Mouse (Mus musculus) CD4-positive, CD25-positive, alpha-beta regulatory T cell, adult 4 months (primary cell): ENCODE results near the gene Rab8a. TPM values are rescaled to one million over a fixed set of nuclear protein-coding genes. Genes with fewer than 3 reads are reported as not detected.
A peak's percentile ranks its signal among the peaks of the same experiment; 100 is the strongest.

ENCODE experiments used
- ATAC-seq: one replicate; pipeline ENCODE4 v1.8.0; 2017
- polyA plus RNA-seq, 2 experiments: library from polyadenylated mRNA; unstranded; fragments of 100-300 nt; shearing (Covaris generic); gene quantifications; one replicate each; pipeline ENCODE4 v1.2.1; 2017

Gene Rab8a
- polyA plus RNA-seq, 2 experiments from 2014 or later = 189 to 208 TPM

DNA sequence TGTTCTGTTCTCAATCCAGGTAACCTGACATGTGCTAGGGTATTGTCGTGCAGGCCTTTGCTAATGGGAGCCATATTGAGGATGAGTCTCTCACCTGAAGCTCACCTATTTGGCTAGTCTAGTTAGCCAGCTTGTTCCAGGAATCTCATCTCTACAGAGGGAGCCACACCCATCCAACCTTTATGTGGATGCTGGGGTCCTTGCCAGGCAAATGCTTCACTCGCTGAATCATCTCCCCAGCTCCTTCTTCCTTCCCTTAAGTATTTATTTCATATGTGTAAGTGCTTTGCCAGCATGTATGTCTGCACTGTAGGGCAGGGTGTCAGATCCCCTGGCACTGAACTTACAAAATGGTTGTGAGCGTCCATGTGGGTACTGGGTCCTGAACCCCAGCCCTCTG is 14.4 kb upstream of the Rab8a start:
- ATAC-seq = no peak

DNA sequence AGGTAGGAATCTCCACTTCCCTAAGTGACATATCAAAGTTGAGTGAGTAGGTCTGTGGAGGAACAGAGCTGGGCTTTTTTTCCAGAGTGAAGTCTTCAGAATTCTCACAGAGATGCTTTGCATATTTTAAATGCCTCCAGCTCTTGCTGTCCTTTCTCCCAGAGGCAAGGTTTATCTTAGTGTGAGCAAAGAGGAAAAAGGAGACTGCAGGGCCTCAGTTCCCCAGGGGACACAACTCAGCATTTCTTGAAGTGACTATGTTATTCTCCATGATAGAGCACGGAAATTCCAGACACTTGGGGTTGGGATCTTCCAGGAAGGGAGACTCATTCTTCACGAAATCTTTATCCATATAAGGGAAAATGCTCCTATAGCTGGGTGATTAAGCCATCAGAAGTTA is 13.7 kb upstream of the Rab8a start:
- no peak for ATAC-seq

DNA sequence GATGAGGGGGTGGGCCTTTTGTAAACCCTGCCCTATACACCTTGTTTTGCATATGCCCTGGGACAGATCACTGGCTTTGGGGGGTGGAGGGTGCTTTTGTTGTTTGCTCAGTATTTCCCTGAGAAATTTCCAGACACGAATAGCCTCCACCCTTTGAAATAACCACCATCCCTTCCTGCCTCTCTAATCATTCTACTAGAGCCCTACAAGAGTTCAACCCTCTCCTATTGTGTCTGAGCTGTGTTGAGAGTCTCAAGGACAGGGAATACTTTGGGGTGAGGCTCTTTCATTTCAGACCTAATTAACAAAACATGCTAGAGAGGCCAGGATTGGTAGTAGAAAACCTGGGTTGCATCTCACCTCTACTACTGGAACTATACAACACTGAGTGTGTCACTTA is 11.9 kb upstream of the Rab8a start:
- no peak for ATAC-seq

DNA sequence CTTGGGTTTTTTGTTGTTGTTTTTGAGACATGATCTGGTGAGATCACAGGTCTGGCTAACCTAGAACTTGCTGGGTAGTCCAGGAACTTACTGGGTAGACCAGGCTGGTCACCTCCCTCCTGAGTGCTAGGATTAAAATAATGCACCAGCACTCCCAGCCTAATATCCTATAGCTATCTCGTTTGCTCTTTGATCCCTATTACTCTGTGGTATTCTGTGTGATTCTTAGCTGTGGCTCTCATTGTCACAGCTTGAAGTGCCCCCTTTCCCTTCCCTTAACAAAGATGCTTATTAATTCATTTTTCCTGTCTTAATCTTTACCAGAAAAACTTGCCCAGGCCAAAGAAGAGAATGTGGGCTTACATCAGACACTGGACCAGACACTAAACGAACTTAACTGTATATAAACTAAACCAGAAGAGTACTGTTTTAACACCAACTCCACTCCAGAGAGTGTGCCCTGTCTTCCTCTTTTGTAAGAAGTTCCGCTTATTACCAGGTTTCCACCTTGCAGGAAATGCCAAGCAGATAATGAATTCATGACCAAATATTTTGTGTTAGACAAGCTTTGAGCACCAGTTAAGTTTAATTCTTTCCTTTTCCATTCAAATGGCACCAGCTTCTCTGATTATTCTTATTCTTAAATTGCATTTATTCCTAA is 9.5 kb upstream of the Rab8a start:
- no peak for ATAC-seq

DNA sequence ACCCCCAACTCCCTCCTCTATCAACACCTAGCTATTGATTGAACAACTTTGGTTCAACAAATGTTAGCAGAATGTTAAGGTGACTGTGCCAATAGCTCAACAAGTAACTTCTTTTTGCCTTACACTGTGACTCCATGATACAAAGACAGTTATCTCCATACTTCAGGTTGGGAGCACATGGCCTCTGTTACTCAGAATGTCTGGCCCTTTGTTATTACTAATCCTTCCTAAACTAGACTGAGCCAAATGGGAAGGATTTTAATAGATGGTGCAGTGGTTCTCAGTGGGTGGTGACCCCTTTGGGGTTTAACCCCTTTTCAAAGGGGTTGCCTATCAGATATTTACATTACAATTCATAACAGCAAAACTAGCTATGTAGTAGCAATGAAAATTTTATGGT is 7.6 kb upstream of the Rab8a start:
- ATAC-seq = no peak

DNA sequence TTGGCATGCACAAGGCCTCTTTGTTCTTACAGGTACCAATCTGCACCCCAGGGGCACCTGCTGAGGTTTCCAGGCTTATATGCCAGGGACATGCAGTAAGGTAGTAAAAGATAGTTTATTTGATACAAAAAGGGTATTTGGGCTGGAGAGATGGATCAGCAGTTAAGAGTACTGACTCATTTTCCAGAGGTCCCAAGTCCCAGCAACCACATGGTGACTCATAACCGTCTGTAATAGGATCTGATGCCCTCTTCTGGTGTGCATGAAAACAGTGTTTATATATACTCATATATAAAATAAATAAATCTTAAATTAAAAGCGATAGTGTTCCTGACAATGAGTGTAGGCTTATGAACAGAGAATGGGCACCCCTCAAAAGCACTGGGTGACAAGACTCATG is 2.9 kb upstream of the Rab8a start:
- ATAC-seq = no peak

DNA sequence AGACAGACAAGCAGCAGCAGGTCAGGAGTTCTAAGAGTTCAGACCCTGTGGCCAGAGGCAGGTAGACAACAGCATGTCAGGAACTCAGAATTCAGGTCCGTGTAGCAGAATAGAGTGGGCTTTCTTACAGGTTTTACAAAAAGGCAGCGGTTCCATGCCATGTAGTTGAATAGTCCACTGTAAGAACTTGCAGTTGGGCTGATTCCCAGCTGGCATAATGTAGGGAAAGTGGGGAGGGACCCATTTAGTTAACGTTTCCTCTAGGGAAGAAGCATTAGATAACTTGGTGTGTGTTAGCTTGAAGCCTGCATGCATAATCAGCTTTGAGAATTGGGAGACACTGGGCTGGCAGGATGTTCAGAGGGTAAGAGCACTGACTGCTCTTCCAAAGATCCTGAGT is 2.3 kb upstream of the Rab8a start:
- ATAC-seq = no peak

DNA sequence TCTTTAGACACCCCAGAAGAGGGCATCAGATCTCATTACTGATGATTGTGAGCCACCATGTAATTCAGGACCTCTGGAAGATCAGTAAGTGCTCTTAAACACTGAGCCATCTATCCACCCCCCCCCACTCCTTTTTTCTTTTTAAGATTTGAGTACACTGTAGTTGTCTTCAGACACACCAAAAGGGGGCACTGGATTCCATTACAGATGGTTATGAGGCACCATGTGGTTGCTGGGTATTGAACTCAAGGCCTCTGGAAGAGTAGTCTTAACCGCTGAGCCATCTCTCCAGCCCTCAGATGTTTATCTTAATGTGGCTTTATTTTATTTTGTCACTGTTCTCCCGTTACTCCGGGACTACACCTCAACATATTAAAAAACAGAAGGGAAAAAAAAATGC is 993 bp upstream of the Rab8a start:
- no peak for ATAC-seq

DNA sequence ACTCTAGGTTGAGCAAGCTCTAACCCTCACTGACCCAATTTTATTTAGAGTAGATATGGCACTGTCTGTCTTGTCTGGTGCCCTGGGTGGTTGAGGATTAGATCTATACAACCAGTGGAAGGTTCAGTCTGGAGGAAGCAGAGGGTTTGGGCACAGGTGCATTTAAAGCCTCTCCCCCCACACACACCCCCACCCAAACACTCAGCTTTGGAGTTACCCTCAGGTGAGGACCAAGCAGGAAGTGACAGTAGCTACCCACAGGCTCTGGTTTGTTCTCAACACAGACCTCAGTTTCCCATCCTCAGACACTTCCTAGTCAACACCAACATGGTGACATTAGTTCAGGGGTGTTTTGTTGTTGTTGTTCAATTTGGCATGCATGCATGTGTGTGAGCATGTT is 1.8 kb downstream of the Rab8a start:
- no peak for ATAC-seq

DNA sequence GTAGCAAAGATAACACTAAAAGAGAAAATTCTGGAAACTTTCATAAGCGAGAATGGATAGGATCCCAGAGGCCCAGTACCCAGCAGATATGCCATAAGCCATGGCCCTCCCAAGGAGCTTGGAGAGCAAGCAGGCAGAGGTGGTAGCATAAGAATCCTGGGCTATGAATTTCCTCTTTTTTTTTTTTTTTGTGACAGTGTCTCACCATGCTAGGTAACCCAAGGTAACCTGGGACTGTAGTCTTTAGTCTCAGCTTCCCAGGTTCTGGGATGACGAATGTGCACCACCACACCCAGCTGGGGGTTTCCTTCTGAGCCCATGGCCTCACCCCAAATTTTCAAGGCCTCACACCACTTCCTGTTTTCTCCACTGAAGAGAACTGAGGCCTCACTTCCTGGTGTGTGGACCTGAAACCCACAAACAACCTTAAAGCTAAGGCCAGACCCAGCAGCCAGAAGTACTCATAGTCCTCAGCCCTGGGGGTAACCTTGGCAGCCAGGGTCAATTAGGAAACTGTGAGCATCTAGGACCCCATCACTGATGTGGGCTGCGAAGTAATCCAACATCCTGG is 8.2 kb downstream of the Rab8a start:
- peak; percentile 94 for ATAC-seq

DNA sequence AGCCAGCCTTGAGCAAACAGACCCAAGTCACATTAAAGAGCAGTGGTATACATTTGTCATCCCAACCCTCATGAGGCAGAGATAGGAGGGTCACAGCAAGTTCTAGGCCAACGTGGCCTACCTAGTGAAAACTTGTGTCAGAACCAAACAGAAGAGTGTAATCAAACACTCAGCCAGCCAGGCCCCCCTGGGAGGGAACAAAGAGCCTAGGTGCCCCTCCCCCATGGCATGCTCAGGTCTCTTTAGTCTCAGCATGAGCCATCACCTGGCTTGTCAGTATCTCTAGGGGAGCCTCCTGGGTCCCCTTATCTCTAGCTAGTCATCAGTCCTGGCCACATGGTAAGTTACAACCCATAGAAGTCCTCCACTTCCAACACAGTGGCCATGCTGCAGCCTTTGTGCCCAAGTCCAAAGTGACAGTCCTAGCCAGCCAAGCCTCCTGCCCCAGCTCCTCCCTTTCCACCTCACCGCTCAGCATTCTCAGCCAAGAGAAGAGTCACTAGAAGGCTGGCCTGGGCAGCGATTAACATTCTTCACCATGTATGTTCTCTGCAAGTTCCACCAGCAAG is 8.8 kb downstream of the Rab8a start:
- peak; percentile 19 for ATAC-seq

DNA sequence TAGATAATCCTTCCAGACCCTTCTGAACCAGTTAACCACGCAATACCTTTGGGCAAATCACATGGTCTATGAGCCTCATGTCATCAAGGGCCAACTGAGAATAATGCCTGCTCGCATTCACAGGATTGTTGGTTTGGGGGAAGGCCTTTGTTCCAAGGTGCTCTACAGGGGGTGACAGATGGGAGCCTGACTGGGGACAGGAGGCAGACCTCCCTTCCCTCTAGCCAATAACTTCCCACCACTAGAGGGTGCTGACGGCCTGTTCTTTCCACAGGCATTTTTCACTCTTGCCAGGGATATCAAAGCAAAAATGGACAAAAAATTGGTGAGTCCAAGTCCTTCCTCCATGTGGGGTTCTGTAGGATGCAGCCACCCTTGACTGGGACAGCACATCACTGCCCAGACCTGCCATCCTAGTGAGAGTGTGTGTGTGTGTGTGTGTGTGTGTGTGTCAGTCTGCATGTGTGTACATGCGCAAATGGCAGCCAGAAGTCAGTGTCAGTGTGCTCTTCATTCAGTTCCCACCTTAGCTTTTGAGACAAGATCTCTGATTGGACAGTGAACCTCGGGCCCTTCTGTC is 16.4 kb downstream of the Rab8a start:
- ATAC-seq = peak; percentile 76

DNA sequence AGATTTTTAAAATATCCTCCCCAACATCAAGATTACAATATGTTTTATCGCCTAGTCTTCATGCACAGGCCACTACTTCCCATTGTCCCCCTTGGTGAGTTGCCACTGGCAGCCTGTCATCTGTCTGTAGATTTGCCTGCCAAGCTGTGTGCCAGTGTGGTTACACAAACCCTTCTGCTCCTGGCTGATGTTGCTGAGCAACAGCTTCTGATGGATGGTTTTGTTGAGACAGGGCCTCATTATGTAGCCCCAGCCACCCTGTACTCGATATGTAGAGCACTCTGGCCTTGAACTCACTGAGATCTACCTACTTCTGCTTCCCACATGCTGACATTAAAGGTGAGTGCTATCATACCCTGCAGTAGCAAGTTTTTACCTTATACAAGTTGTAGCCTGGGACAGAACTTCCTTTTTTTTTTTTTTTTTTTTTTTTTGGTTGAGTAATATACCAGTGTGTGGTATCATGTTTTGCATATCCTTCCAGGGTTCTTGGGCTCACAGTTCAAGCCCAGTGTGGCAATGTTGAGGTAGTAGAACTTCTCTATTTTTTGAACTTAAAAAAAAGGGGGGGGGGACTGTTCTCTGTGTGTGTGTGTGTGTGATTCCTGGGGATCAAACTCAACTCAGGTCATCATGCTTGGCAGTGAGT is 22.7 kb downstream of the Rab8a start:
- ATAC-seq = no peak

DNA sequence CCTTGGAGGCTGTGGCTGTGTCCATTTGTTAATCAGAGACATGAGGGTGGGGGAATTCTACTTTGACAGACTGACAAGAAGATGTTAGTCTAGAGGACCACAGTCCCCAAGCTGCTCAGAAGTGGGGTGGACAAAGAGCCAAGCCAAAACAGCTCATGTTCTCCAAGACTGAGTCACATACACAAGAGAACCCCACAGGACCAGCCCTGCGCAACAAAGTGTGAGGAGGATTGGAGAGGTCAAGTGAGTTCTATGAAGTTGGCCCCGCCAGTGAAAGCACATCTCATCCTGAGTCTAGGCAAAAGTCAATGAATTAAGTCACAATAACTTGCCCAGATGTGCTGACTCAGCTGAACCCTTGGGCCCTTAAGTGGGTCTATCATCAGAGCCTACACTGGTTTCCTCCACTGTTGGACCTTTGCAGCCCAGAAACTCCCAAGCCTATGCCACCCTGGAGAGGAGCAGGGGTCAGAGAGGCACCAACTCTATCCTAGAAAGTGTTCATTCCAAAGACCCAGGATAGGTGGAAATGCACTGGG is 26.9 kb downstream of the Rab8a start:
- ATAC-seq = no peak

DNA sequence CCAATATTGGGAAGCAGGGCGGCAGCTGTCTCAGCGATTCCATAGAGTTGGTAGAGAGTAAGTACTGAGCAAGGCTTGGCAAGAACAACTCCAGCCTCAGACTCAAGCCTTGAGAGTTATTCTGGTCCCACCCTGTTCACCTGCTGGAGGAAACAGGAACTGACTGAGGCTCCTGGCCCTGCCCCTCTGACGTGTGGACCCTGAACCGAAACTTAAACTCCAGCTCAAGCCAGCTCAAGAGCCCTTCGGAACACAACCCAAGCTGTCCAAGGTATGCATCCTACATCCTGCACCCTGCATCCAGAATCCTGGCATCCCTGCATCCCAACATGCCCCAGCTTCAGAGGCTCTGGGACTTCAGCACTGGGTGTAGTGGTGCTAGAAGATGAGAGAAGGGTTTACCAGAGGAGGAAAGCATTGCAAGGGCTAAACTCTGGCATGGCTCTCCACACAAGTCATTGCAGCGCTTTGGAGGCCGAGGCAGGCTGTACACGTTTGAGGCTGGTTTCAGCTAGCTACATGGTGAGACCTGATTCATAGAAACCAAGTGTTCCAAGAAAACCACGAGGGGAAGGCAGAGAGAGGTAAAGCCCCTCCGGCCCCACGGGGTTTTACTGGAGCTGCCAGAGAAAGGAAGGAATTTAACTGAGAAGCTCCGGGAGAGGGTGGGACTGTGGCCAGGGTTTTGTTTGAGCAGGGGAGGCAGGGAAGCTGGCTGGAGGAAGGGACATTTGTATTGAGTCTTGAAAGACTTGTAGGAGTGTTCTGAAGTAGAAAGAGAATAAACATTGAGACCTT is 28.6 kb downstream of the Rab8a start, which contains the start of gene Hsh2d:
Hsh2d (plus strand) TSS at position 222 of the 798 bp plus-strand sequence.
- ATAC-seq = peak; percentile 99

DNA sequence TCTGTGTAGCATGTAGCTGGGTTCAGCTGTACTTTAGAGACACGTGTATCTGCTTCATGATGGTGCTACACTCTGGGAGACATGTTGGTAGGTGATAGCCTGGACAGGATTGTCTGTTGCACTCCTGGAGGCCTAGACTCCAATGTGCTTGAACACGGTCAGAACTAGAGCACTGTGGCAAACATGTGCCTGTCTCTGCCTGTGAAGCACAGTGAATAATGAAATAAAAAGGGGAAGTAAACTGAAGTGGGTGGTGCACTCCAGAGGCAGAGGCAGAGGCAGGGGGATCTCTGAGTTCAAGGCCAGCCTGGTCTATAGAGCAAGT is 29.2 kb downstream of the Rab8a start:
- peak; percentile 9 for ATAC-seq

DNA sequence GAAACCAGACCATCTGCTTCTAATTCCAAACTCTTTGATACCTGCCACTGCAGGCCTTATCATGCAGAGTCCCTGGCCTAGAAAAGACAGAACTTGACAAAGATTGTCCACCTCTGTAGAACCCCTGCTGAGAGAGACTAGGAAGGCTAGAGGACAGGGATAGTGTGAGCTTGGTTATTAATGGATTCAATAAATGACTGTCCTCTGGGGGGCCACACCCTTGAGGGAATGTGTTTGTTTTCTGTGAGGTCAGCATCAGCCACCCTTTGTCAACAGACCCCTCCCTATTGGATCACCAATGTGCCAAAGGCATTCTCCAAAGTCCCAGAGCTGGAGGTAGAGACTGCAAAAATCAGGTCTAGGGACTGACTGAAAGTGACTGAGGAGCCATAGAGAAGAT is 31.1 kb downstream of the Rab8a start:
- ATAC-seq = no peak

DNA sequence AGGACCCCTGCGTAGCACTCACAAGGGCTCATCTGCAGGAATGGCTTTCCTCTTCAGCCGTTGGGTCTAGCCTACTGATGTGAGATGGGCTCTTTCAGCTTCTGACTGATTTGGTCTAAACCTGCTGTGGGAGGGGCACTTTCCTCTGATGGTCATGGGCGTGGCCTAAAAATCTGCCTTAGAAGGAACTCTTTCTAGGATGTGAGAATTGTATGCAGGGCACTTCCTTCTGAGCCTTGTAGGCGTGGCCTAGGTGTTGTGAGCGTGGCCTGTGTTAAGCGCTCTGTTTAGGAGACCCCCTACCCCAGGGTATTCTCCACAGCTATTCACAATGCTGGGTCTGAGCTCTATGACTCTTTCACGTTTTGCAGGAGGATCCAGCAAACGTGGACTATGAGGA is 37.0 kb downstream of the Rab8a start:
- no peak for ATAC-seq

DNA sequence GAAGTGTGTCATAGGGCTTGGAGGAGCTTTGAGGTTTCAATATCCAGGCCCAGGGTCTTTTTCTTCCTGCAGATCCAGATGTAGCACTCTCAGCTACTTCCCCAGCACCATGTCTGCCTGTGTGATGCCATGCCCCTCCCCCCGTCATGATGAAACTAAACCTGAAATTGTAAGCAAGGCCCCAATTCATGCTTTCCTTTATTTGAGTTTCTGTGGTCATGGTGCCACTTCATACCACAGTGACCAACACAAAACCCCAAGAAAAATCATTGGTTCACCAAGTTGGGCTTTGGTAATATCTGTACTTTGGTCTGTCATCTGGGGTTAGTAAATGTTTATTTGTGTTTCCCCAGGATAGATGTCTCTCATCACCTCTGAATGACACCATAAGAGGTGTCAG is 47.6 kb downstream of the Rab8a start:
- no peak for ATAC-seq

DNA sequence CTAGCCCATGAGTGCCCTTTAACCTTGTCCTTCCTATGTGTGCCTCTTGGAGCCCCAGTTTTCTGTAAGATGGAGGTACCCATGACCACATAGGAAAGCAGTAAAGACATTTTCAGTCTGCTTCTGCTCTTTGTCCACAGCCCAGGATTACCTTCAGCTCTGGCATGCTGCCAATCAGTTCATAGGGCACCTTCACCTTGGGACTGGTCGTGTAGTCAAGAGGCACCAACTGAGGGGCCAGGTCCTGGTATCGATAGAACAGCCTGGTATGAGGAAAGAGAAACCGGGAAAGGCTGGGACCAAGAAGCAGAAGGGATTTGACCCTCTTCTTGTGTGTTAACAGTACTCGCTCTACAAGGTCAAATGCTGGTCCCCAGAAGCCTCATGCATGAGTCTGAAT is 49.2 kb downstream of the Rab8a start:
- no peak for ATAC-seq

DNA sequence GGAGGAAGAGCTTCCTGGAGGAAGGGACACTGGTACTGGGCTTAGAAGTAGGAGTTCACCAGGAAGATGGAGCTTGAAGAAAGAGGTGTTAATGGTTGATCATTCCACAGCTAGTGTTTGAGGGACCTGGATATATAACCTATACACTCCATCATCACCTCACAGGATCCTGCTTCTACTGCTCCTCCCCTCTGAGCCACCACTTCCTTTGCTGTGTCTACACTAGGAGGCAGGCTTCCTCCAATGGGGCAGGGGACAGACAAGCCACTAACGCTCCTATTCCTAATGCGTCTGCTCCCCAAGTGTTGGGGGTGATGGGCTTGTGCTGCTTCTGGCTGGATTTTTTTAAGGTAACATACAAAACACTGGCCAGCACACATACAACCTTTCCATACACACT is 49.7 kb downstream of the Rab8a start:
- no peak for ATAC-seq

DNA sequence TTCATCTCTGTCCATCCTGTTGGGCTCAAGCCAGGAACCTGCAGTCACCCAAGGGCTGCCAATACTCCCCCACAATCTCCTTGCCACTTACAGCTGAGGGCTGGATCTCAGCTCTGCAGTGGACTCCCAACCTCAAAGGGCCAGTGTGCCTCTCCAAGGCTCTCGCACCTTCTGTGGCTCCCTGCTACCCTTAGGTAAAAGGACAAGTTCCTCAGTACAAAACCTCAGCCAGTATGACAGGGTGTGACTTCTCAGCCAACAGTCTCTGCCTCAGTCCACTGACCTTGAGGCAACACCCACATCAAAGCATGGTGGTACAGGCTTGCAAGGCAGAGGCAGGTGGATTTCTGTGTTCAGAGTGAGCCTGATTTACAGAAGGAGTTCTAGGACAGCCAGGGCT is 50.8 kb downstream of the Rab8a start:
- ATAC-seq = no peak

DNA sequence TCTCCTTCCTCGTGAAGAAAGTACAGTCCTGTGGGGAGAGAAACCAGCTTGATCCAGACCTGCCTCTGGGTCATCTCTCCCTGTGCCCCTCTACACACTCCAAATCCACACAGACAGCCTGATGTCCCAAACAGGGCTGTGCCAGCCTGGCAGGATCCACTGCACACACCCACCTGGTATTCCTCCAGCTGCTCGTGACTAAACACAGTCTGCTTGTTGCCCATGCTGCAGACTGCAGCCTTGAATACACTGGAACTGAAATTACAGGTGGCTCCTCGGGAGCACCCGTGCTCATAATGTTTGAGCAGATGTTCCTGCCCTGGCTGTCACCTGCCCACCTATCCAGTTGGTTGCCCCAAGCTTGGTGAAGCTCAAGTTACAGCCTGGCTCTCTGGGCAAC is 51.8 kb downstream of the Rab8a start, which contains the start of gene Cib3:
Cib3 (minus strand) TSS at position 87 of the 400 bp plus-strand sequence.
- ATAC-seq = no peak
